Mouse (Mus musculus) fibroblast of lung, adult 2 months (primary cell): Measurements from ENCODE around the gene Maml2.
"Not testable (repeated sequence)": the region's sequence is repeated elsewhere in the genome, so short reads cannot be mapped to it uniquely, and the experiment has no call there.

ENCODE experiments used
- DNase-seq: peaks from one replicate; pipeline ENCODE4 v3.0.0-alpha.2; 2011; ENCODE audit warnings: low read depth

The Maml2 gene

GRCm38 (mm10) chr9:13681581-13682038, 383.9 kb downstream of the Maml2 start:
- peak; percentile 70 for DNase-seq

DNA sequence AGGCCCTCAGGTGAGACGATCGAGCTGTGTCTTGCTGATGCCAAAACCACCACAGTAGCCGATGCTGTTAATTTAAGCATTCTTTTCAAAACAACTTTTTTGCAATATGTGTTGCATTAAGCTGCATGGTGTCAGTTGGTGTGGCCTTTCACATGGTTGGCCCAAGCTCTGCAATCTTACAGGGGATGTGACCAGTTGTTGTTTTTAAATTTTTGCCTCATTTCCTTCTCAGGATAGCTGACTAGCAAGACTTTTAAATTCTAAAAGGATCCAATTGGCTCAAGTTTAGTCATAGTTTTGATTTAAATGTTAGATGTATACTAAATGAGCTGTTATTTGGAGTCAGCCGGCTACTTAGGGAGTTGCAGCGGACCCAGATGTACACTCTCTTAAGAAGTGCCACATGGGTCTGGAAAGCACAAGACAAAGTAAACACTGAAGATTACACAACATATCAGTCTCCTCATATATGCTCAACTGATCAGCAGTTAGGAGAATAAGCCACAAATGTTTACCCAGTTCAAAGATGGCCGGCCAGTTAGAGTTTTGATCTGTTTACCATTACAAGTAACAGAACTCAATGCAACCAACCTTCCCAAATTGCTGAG, 386.7 kb downstream of the Maml2 start:
- no peak for DNase-seq

- no peak for DNase-seq
Observed at GRCm38 (mm10) chr9:13686977-13687659, 389.4 kb downstream of the Maml2 start.

DNA sequence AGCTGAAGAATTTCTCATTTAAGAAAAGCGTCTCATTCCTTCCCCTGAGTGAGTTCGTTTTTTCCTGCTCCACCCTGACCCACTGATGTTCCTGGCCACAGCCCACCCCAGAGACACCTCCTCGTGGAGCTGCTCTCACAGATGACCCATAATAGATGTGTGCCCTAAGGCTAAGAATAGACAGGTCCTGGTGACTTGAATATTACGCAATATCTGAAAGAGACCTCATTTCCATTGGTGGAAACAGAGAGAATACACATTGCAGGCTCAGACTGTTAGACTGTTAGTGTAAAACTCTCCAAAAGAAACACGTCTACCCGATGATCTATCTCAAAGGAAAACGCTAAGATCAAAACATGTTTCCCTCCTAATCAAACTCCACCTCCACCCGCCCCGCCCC, 391.2 kb downstream of the Maml2 start:
- no peak for DNase-seq

GRCm38 (mm10) chr9:13690321-13690720, 392.6 kb downstream of the Maml2 start:
- no peak for DNase-seq

- DNase-seq, result no peak
Observed at GRCm38 (mm10) chr9:13693693-13694284, 396.0 kb downstream of the Maml2 start.

DNA sequence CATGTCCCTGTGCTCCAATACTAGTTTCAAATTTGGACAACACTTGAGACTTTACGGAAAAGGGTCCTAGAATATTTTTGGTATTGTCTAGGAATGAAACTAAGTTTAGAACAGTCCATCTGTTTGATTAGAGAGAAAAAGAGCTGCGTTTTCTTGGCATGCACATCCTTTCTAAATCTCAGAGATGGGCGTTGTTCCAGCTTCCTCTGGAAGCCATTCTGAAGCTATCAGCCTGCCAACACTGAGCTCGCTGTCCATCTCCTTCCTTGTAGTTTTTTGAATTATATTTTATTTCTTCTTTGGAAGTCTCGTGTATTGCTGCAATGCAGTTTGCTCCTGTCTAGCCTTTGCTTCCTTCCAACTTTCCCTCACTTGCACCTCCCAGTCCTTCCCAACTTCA, 396.5 kb downstream of the Maml2 start:
- DNase-seq, result no peak

DNA sequence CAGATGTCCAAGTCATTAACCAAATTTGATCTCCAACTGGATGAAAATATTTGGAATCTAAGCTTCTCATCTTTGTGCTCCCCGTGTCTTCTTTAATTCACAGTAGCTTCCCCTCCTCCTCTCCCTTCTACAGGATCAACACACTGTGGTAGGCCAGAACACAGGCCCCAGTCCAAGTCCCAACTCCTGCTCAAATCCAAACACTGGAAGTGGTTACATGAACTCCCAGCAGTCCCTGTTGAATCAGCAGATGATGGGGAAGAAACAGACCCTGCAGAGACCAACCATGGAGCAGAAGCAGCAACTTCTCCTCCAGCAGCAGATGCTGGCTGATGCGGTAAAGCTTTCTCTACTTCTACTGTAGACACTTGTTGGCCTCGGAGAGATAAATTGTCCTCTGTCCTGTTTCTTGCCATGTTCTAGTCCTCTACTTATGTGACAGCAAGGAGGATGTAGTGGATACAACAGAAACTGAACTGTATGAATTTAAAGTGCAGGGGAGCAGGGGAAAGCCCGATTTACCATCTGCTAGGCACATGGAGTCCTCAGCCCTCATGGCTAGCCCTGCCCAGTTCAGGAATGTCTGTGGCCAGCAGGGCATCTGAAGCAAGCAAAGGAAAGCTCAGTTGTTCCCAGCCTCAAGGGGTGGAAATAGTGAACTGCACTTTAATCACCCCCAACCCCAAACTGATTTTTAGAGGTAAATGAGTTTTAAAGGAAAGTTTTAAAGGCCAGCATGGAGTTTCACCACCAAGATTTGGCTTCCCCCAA, 399.5 kb downstream of the Maml2 start:
- DNase-seq, result peak; percentile 69

DNA sequence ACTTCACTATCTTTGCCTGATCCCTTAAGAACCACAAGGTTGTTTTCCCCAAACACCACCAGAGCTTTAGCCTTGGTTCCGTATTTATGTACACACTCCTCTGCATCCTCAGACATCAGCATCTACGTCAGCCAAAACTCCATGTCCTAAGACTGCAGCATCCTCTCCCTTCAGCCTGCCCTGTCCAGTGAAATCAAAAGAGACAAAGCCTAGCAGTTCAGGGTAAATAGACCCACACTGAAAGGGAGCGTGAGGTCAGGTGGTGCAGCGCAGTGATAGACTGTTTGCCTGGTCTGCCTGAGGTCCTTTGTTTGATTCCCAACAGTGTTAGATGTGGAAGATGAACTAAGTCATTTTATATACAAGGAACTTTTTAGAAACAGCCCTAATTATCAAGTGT, 400.1 kb downstream of the Maml2 start:
- DNase-seq, result no peak

GRCm38 (mm10) chr9:13699061-13699780, 401.5 kb downstream of the Maml2 start:
- no peak for DNase-seq

DNA sequence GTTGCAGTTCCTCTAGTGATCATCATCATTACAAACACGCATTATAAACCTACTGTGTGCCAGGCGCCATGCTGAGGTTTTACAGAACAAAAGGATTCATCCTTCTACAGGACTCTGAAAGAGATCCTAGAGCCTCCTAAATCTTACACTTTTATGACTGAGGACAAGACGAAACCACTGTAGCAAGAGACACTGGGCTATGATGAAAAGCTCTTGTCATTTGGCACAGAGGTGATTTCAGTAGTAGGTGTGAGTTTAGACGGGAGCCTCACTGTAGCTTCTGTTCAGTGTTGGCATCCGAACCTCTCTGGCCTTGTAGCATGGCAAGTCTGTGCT, 402.0 kb downstream of the Maml2 start:
- DNase-seq, result no peak

GRCm38 (mm10) chr9:13701773-13702172, 404.0 kb downstream of the Maml2 start:
- no peak for DNase-seq

DNA sequence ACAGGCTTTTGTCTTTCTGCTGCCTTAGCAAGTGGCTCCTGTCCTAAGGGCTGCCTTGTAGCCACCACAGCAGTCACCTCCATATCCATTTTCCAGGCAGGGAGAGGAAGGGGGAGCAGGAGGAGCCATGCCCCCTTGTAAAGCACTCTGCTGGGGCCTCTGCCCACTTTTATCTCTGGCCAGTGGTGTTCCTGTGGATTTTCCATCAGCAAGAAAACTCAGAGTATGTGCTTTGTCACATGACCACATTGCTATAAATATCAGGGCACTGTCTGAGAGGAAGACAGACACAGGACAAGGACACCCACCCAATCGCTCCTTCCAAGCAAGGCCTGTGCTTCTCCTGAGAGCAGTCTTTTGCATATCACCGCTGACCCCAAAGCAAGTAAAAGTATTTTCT, 405.3 kb downstream of the Maml2 start:
- DNase-seq, result no peak

GRCm38 (mm10) chr9:13704917-13705316, 407.2 kb downstream of the Maml2 start:
- no peak for DNase-seq

DNA sequence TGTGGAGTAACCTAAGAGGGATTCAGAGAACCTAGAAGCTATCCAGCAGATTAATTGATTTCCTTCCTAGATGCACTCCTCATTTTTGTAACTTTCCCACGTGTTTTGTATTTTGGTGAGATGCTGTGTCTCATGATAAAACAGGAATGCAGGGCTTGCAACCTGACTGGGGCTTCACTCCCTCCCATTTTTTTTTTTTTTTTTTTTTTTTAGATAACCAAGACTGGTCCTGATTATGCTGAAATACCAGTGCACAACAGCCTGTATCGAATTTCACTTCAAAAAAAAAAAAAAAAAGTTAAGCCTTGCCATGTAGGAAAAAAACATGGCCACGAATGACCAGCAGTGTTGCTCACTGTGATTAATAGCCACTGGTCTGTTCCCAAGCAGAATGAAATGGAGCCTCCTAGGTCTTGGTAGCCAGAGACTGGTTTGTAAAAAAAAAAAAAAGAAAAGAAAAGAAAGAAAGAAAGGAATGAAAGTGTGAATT, 409.4 kb downstream of the Maml2 start:
- DNase-seq, result peak; percentile 46

DNA sequence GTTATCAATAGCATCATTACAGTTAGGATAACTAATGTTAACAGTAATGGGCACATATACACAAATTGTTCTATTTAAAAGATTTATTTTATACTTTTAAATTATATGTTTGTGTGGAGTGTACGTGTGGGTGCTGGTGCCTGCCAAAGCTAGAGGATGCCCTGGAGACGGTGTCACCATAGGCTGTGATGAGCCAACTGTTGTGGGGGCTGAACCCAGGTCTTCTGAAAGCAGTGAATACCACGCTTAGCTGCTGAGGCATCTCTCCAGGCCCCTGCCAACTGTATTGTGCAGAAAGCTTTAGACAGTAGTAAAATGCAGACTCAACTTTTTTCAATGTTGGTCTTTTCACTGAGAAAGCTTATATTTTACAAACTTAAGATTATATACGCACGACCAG, 411.7 kb downstream of the Maml2 start:
- DNase-seq, result no peak

- DNase-seq, result not testable (repeated sequence)
Observed at GRCm38 (mm10) chr9:13715891-13716290, 418.1 kb downstream of the Maml2 start.

GRCm38 (mm10) chr9:13716316-13717099, 418.8 kb downstream of the Maml2 start:
- peak; percentile 56 for DNase-seq

DNA sequence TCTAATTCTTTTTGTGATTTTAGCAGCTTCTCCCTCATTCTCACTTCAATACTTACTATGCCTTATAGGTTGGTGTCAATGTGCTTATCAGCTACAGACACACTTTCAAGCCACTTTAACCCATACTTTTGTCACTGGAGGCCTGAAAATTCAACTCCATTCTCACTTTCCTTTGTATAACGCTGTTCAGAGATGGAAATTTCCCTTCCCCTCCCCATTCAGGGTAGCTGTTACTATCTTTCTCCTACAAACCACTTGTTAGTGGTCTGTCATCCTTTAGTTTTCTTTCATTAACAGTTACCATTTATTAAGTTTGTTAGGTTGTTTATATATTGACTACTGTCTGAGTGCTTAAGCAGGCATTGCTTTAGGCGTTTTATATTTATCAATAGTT, 450.6 kb downstream of the Maml2 start, which contains the start of gene Mtmr2:
TSS of gene Mtmr2 (plus strand) at position 7 of the 394 bp plus-strand sequence.
- DNase-seq, result no peak

DNA sequence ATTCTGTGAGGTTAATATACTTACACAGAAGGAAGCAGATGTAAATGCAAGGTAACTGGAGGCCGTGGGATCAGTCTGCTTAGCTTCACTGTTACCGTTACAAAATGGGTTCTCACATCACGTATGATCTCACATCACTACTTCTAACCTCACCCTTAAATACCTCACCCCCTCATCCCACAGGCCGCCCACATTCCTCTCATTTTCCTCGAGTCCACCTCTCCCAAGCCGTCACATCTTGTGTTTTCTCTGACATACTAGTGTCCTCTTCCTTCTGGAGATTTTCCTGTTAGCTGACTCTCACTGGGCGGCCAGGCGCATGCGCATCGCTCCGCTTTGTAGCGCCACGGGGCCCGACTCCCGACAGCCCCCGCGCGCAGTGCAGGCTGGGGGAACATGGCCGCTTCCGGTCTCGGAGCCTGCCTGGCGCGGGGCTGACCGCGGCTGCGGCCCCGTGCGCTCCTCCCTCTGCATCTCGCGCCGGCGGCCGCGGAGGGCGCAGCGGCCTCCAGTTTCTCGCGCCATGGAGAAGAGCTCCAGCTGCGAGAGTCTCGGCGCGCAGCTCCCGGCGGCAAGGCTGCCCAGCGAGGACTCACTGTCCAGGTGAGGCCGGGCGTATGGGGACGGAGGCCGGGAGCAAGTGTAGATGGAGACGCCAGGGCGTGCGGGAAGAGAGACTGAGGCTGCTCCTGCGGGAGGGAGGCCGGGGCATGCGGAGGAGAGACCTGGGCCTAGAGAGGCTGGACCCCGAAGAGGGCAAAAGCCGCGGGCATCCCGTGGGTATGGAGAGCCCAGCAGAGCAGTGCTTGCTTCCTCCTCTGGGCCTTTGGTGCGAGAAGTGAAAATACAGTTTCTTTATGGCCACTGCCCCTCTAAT, 451.3 kb downstream of the Maml2 start:
- DNase-seq, result peak; percentile 82
